Mouse (Mus musculus): ENCODE data around the gene Pakap. TPM values are rescaled to one million over a fixed set of nuclear protein-coding genes. Genes with fewer than 3 reads are reported as not detected.
A peak's percentile ranks its signal among the peaks of the same experiment; 100 is the strongest.

The Pakap gene
- total RNA-seq, 1 experiment from 2014 or later, result not detected

GRCm38 (mm10) chr4:57743325-57743929 lies 175.4 kb downstream of the Pakap start:
- ATAC-seq (replicated peaks; ENCODE audit: low read depth, poor library complexity, severe bottlenecking), result no peak

GRCm38 (mm10) chr4:57750651-57751050 lies 182.7 kb downstream of the Pakap start:
- ATAC-seq (replicated peaks; ENCODE audit: low read depth, poor library complexity, severe bottlenecking), result no peak

- ATAC-seq (replicated peaks; ENCODE audit: low read depth, poor library complexity, severe bottlenecking), result 0 out of 2 replicates have a peak, but pooled peaks have one; percentile 25
Measured at GRCm38 (mm10) chr4:57751054-57751453, 183.1 kb downstream of the Pakap start.

- ATAC-seq (replicated peaks; ENCODE audit: low read depth, poor library complexity, severe bottlenecking), result no peak
Measured at GRCm38 (mm10) chr4:57751566-57751965, 183.6 kb downstream of the Pakap start.

- no peak for ATAC-seq (replicated peaks; ENCODE audit: low read depth, poor library complexity, severe bottlenecking)
Measured at GRCm38 (mm10) chr4:57755085-57755484, 187.1 kb downstream of the Pakap start.

DNA sequence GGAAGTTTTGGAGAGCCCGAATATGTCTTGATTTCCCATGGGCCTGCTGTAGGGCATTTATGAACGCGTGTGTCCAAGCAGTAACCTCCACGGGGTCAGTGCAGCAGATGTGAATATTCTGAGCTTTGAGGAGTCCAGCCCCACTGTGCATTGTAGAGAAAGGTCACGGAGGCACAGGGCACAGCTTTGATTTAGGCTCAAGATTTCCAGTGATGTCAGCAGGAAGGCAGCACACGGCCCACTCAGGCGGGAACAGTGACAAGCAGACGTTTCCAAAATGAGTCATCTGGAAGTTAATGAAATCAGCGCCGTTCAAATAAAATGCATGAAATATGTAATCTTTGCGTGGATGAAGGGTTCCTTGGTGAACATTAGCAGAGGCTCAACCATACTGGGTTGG lies 190.0 kb downstream of the Pakap start:
- no peak for ATAC-seq (replicated peaks; ENCODE audit: low read depth, poor library complexity, severe bottlenecking)

- ATAC-seq (replicated peaks; ENCODE audit: low read depth, poor library complexity, severe bottlenecking), result no peak
Measured at GRCm38 (mm10) chr4:57762424-57762823, 194.4 kb downstream of the Pakap start.

- ATAC-seq (replicated peaks; ENCODE audit: low read depth, poor library complexity, severe bottlenecking), result no peak
Measured at GRCm38 (mm10) chr4:57764392-57764791, 196.4 kb downstream of the Pakap start.

GRCm38 (mm10) chr4:57764926-57765325 lies 196.9 kb downstream of the Pakap start:
- no peak for ATAC-seq (replicated peaks; ENCODE audit: low read depth, poor library complexity, severe bottlenecking)

GRCm38 (mm10) chr4:57765806-57766205 lies 197.8 kb downstream of the Pakap start:
- ATAC-seq (replicated peaks; ENCODE audit: low read depth, poor library complexity, severe bottlenecking), result no peak

DNA sequence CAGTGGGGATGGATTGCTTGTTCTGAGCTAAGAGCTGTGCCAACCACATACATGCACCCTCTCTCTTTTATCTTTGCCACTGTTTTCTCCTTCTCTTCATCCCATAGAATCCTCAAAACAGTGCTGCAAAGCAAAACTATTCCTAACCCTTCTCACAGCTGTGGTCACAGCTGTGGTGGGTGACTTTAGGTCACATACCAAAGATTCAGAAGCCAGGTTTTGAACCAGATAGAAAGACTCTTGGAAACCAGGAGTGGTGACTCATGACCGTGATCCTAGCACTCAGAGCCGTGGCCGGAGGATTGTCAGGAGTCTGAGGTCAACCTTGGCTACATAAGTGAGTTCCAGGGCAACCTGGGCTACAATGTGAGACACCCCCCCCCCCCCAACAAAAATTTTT lies 201.0 kb downstream of the Pakap start:
- ATAC-seq (replicated peaks; ENCODE audit: low read depth, poor library complexity, severe bottlenecking), result no peak

DNA sequence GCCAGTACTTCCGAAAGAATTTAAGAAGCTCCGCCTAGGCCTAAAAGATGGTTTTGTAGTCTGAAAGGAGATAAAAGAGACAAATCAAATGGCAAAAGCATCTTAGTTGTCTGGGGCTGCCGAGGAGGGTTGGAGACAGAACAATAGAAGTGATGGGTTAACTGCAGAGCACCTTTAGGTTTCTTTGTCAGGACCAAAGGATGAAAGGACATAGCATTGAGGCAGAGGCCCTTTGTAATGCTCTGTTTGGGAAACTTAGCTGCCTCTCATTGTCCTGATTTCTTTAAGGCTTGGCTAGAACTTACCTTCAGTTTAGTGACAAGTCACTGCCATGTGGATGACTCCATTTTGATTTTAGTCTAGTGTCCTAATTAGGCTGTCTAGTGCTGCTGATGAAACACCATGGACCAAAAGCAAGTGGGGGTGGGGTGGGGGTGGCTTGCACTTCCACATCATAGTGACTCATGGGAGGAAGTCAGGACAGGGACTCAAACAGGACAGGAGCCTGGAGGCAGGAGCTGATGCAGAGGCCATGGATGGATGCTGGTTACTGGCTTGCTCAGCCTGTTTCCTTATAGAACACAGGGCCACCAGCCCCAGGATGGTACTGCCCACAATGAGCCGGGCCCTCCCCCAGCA lies 202.3 kb downstream of the Pakap start:
- no peak for ATAC-seq (replicated peaks; ENCODE audit: low read depth, poor library complexity, severe bottlenecking)

DNA sequence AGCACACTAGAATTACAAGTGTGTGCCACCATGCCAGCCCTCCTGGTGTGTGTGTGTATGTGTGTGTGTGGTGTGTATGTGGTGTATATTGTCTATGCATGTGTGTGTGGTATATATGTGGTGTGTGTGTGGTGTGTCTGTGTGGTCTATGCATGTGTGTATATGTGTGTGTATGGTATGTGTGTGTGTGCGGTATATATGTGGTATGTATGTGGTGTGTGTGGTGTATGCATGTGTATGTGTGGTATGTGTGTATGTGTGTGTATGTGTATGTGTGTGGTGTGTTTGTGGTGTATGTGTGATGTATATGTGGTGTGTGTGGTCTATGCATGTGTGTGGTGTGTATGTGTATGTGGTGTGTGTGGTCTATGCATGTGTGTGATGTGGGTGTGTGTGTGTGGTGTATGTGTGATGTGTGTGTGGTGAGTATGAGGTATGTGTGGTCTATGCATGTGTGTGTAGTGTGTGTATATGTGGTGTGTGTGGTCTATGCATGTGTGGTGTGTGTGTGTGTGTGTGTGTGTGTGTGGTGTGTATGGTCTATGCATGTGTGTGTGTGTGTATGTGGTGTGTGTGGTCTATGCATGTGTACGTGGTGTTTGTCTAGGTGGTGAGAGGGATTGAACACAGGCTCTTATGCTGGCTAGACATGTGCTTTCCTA lies 203.7 kb downstream of the Pakap start:
- no peak for ATAC-seq (replicated peaks; ENCODE audit: low read depth, poor library complexity, severe bottlenecking)

GRCm38 (mm10) chr4:57772851-57773510 lies 205.0 kb downstream of the Pakap start:
- no peak for ATAC-seq (replicated peaks; ENCODE audit: low read depth, poor library complexity, severe bottlenecking)

DNA sequence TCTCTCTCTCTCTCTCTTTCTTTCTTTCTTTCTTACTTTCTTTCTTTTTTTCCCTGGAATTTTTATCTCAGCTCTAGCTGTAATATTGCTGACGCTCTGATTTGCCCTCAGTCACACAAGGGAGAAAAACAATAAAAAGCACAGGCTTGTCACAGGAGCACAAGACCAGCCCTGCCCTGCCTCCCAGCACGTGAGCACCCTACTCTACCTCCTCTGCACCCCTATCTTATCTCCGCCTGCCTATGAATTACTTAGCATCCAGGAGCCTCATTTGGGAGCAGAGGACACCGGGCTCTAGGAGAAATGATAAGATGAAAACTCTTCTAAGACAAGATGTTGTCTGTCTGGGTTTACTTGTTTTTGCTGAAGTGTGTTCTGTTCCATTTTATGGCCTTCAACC lies 206.5 kb downstream of the Pakap start:
- no peak for ATAC-seq (replicated peaks; ENCODE audit: low read depth, poor library complexity, severe bottlenecking)

DNA sequence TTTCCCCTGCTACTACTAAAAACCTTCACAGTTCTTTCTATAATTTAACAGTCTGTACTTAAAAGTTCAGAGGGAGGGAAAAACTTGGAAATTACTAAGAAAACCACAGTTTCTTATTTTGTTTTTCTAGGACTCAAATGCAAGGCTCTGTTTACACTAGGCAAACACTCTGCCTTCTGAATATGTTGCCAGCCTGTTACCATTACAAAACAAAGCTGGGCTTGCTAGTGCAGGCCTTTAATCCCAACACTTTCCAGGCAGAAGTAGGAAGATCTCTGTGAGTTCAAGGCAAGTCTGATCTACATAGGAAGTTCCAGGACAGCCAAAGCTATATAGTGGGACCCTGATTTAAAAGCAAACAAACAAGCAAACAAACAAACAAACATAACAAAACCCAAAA lies 207.6 kb downstream of the Pakap start:
- no peak for ATAC-seq (replicated peaks; ENCODE audit: low read depth, poor library complexity, severe bottlenecking)

- no peak for ATAC-seq (replicated peaks; ENCODE audit: low read depth, poor library complexity, severe bottlenecking)
Measured at GRCm38 (mm10) chr4:57780403-57780802, 212.4 kb downstream of the Pakap start.

DNA sequence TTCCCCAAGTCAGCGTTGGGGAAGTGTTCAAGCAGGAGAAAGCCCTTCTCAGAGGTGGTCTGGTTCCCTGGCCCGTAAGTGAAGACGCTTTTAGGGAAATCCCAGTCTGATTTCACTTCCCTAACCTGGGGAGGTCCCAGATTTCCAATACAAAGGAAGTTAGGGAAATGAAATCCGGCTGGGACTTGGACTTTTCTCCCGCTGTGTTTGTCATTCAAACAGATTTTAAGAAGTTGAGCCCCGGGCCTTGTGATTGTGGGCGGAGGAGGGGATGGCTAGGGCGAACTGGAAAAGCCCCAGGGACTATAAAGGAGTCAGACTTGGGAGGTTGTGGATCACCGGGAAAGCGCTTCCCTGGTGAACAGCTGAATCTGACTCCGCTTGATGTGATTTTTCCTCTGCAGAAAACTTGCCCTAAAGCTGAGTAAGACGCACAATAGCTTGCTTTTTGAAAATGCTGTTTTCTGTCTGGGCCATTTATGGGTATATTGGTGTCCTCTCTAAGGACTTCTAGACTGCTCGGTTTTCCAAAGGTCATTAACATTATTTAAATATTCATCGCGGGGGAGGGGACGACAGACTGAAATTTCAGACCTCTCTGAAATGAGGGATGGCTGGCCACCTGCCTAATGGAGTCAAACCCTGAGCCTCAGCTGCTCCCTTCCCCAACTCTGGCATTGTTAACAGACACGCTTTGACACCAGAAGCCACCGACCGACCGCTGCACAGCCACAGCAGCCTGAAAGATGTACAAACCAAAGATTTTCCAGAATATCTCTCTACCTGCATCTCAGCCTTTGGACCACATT lies 213.1 kb downstream of the Pakap start:
- no peak for ATAC-seq (replicated peaks; ENCODE audit: low read depth, poor library complexity, severe bottlenecking)

DNA sequence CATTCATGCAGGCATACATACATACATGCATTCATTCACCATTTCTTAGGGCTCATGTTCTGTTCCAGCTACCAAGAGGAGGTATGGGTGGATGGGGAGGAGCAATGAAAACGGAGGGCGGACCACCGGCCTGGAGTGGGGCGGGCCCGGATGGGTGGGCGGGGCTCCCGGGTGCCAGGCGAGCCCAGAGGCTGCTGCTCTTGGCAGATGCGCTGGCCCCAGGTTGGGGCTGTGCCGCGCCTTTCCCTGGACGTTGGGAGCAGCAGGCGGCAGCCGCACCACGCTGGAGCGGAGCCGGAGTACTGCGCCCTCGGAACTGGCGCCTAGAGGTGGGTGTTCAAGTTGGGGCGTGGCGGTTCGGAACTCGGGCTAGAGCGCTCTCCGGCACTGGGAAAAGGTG lies 214.0 kb downstream of the Pakap start:
- peak; percentile 80 for ATAC-seq (replicated peaks; ENCODE audit: low read depth, poor library complexity, severe bottlenecking)

All from common myeloid progenitor, adult 5-6 weeks (primary cell).